Mouse (Mus musculus): ENCODE data around the gene Zmynd8. TPM values are rescaled to one million over a fixed set of nuclear protein-coding genes. Genes with fewer than 3 reads are reported as not detected.
A peak's percentile ranks its signal among the peaks of the same experiment; 100 is the strongest.

Gene Zmynd8
- polyA plus RNA-seq, 1 experiment from 2014 or later, result 98.3 TPM

- in situ Hi-C loops (cut with MboI; ENCODE audit: low pct_unique_long_range_greater_than_20kb), result loop anchor here (5.0 kb wide), 1 partner anchor 86 kb away; no protein-coding TSS in a partner anchor
- ChIA-PET POLR2A (interaction anchor here (0.7 to 2.9 kb wide), 6 partner anchors 8 to 121 kb away, joined by 3 to 10 read pairs (median 3); no protein-coding TSS in a partner anchor), CTCF (interaction anchor here (0.7 to 2.7 kb wide), 16 partner anchors 12 to 87 kb away, joined by 3 to 13 read pairs (median 4); no protein-coding TSS in a partner anchor)
- no peak for TF ChIP-seq CTCF (IDR thresholded peaks at IDR 0.05)
- ATAC-seq (peak; percentile 56), DNase-seq (ENCODE audit: low read depth, low spot score) (no peak)
- H3K27me3 ChIP-seq, result no peaks in the 10 kb centered on the region
Measured at GRCm38 (mm10) chr2:165825964-165826712, 72.7 kb downstream of the Zmynd8 start.

DNA sequence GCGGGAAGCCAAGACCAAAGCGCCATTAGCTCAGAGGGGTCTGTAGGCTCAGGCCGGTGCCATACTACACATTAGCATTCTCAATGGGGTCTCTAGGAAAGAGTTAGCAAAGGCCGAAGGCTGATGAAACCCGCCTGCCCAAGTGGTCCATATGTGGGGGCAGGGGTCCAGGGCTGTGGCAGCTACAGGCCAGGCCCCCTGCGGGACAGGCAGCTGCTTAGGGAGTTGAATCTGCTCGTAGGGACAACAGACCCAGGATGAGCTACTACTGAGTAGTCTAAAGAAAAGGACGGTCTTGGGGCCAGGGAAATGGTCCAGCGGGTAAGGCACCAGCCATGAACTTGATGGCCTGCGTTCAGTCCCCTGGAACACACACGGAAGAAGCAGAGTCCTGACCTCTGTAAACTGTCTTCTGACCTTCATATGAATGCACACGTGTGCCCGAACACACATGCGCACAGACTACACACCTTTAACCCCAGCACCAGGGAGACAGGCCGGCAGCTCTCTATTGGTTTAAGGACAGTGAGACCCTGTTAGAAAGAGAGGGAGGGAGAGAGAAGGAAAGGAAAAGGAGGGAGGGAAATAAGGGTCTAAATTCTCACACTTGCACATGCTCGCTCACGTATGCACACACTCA is 73.4 kb downstream of the Zmynd8 start:
- ATAC-seq (no peak), DNase-seq (ENCODE audit: low read depth, low spot score) (no peak)
- in situ Hi-C loops (cut with MboI; ENCODE audit: low pct_unique_long_range_greater_than_20kb), result loop anchor here (5.0 kb wide), 1 partner anchor 87 kb away; no protein-coding TSS in a partner anchor
- POLR2A ChIA-PET, result interaction anchor here (1.1 to 2.9 kb wide), 2 partner anchors 31 to 62 kb away, joined by 3 to 10 read pairs; no protein-coding TSS in a partner anchor
- CTCF ChIA-PET, result interaction anchor here (1.1 to 2.7 kb wide), 10 partner anchors 15 to 88 kb away, joined by 3 to 13 read pairs (median 4); no protein-coding TSS in a partner anchor
- TF ChIP-seq CTCF (IDR thresholded peaks at IDR 0.05), result no peak
- H3K27me3 ChIP-seq, result no peaks in the 10 kb centered on the region

- CTCF ChIA-PET, result interaction anchor here (1.1 to 1.5 kb wide), 4 partner anchors 15 to 90 kb away, joined by 3 to 4 read pairs (median 3); no protein-coding TSS in a partner anchor
- POLR2A ChIA-PET, result interaction anchor here (1.1 kb wide), 1 partner anchor 62 kb away, joined by 3 read pairs; no protein-coding TSS in a partner anchor
- DNase-seq (ENCODE audit: low read depth, low spot score) (no peak), ATAC-seq (no peak)
- no peaks in the 10 kb centered on the region for H3K27me3 ChIP-seq
- in situ Hi-C loops (cut with MboI; ENCODE audit: low pct_unique_long_range_greater_than_20kb), result loop anchor here (5.0 kb wide), 2 partner anchors 87 to 217 kb away; no protein-coding TSS in a partner anchor
- no peak for TF ChIP-seq CTCF (IDR thresholded peaks at IDR 0.05)
Measured at GRCm38 (mm10) chr2:165824826-165825225, 74.0 kb downstream of the Zmynd8 start.

DNA sequence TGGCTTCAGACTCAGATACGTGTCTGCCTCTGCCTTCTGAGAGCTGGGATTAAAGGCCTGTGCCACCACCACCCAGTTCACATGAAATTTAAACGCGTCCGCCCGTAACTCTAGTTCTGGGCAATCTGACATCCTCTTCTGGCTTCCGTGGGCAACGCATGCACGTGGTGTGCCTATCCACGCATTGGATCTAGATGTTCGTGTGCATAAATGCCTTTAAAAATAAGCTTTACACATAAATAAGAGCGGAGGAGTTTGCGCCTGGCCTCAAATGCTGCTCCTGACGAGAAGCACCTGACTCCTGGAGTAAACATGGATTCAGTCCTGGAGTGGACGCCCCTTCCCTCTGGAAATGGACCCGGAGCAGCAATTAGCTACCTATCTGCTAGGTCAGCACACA is 76.3 kb downstream of the Zmynd8 start:
- no peak for TF ChIP-seq CTCF (IDR thresholded peaks at IDR 0.05)
- ChIA-PET POLR2A (no interaction called here), CTCF (interaction anchor here (1.4 kb wide), 1 partner anchor 91 kb away, joined by 3 read pairs; no protein-coding TSS in a partner anchor)
- DNase-seq (ENCODE audit: low read depth, low spot score) (no peak), ATAC-seq (no peak)
- in situ Hi-C loops (cut with MboI; ENCODE audit: low pct_unique_long_range_greater_than_20kb), result loop anchor here (5.0 kb wide), 1 partner anchor 220 kb away; no protein-coding TSS in a partner anchor
- H3K27me3 ChIP-seq, result no peaks in the 10 kb centered on the region

DNA sequence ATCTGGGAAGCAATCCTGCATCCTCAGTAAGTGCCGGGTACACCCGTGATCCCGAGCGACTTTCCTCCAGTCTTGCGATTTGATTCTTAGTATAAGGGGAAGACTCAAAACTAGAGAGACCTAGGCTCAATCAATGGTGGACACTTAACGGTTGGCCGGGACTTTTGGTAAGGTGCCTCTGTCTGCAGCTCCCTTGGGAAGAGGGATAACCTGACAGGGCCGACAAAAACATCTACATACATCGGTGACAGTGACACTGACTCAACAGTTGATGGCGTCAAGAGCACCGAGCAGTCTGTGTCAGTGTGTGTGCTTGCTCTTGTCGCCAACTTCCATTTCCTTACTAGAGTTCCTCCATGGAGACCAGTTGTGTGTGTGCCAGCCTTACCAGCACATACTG is 77.1 kb downstream of the Zmynd8 start:
- no peak for TF ChIP-seq CTCF (IDR thresholded peaks at IDR 0.05)
- CTCF ChIA-PET, result interaction anchor here (0.8 to 2.9 kb wide), 2 partner anchors 11 to 83 kb away, joined by 3 to 14 read pairs; no protein-coding TSS in a partner anchor
- ATAC-seq, result no peak
- no peaks in the 10 kb centered on the region for H3K27me3 ChIP-seq
- no peak for DNase-seq (ENCODE audit: low read depth, low spot score)
- POLR2A ChIA-PET, result no interaction called here
- in situ Hi-C loops (cut with MboI; ENCODE audit: low pct_unique_long_range_greater_than_20kb), result loop anchor here (5.0 kb wide), 1 partner anchor 221 kb away; no protein-coding TSS in a partner anchor

GRCm38 (mm10) chr2:165820504-165821095 is 78.2 kb downstream of the Zmynd8 start:
- CTCF ChIA-PET, result interaction anchor here (0.9 to 2.9 kb wide), 7 partner anchors 15 to 94 kb away, joined by 3 to 14 read pairs (median 3); no protein-coding TSS in a partner anchor
- H3K27me3 ChIP-seq, result no peaks in the 10 kb centered on the region
- POLR2A ChIA-PET, result interaction anchor here (1.1 kb wide), 1 partner anchor 42 kb away, joined by 3 read pairs; no protein-coding TSS in a partner anchor
- no peak for TF ChIP-seq CTCF (IDR thresholded peaks at IDR 0.05)
- no peak for DNase-seq (ENCODE audit: low read depth, low spot score)
- in situ Hi-C loops (cut with MboI; ENCODE audit: low pct_unique_long_range_greater_than_20kb), result loop anchor here (5.0 kb wide), 1 partner anchor 222 kb away; no protein-coding TSS in a partner anchor
- no peak for ATAC-seq

- no peak for TF ChIP-seq CTCF (IDR thresholded peaks at IDR 0.05)
- in situ Hi-C loops (cut with MboI; ENCODE audit: low pct_unique_long_range_greater_than_20kb), result loop anchor here (5.0 kb wide), 1 partner anchor 222 kb away; no protein-coding TSS in a partner anchor
- H3K27me3 ChIP-seq, result no peaks in the 10 kb centered on the region
- ChIA-PET CTCF (interaction anchor here (0.9 to 2.9 kb wide), 11 partner anchors 9 to 98 kb away, joined by 3 to 14 read pairs (median 4); no protein-coding TSS in a partner anchor), POLR2A (interaction anchor here (1.1 kb wide), 1 partner anchor 41 kb away, joined by 3 read pairs; no protein-coding TSS in a partner anchor)
- no peak for DNase-seq (ENCODE audit: low read depth, low spot score)
- ATAC-seq, result no peak
Measured at GRCm38 (mm10) chr2:165820073-165820472, 78.7 kb downstream of the Zmynd8 start.

DNA sequence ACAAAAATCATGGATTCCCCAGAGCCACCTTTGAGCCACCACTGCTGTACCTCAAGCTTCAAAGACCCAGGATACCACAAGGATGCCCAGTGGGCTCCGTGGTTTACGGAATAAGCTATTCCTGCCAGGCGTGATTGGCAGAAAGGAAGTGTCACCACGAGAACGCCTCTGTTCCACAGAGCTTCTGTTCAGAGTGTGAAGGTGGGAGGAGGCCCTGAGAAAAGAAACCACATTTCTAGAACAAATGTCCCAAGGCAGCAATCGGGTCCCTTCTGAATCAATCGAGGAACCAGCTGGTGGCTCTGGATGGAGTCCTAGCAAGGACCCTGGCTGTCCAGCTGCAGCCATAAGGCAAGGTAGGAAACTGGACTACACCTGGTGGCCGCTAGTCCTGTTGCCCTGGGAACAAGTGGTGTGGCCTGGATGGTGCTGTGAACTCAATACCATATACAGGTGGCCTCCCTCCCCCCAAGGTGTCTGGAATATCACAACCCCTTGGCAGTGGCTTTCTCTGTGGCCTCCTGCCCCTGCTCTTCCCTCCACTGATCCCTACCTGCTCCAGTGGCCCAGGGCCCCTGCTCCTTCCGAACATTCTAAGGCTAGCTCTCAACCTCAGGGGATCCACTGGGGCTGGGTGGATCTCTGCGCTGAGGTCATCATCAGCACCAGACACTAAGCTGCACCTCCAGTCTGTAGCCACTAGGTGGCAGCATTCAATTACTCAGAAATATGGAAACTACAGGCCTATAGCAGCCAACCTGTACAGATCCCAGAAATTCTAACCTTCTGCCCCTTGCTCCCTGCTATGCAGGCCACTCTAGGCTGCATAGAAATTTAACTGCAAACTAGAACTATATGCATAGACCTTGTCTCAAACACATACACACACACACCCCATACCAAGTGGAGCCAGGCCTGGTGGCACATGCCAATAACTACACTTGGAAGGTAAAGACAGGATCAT is 79.5 kb downstream of the Zmynd8 start:
- TF ChIP-seq CTCF (IDR thresholded peaks at IDR 0.05), result peak; percentile 84
- peak; percentile 77 for ATAC-seq
- H3K27me3 ChIP-seq, result no peaks in the 10 kb centered on the region
- no peak for DNase-seq (ENCODE audit: low read depth, low spot score)
- ChIA-PET CTCF (interaction anchor here (0.7 to 2.9 kb wide), 16 partner anchors 8 to 226 kb away, joined by 3 to 14 read pairs (median 4); partner anchors contain the start of gene Zmynd8), POLR2A (interaction anchor here (0.9 to 2.2 kb wide), 2 partner anchors 66 to 95 kb away, joined by 3 to 7 read pairs; no protein-coding TSS in a partner anchor)
- in situ Hi-C loops (cut with MboI; ENCODE audit: low pct_unique_long_range_greater_than_20kb), result no loop called here
